Mouse (Mus musculus) ES-Bruce4 (cell line): ENCODE measurements around the gene Psen1. TPM values are rescaled to one million over a fixed set of nuclear protein-coding genes. Genes with fewer than 3 reads are reported as not detected.

Experiments
- H3K27ac ChIP-seq: 2 replicates; pipeline ENCODE4 v1.5.1; 2012; ENCODE audit warnings: low read length, inconsistent platforms; ENCODE audit not compliant: insufficient read depth
- H3K27me3 ChIP-seq: 2 replicates; pipeline ENCODE4 v1.6.1; 2012; ENCODE audit warnings: mild to moderate bottlenecking, low read length, inconsistent platforms; ENCODE audit not compliant: control insufficient read depth, poor library complexity, insufficient read depth, severe bottlenecking
- H3K36me3 ChIP-seq: 2 replicates; pipeline ENCODE4 v1.6.1; 2012; ENCODE audit warnings: inconsistent platforms, mild to moderate bottlenecking, low read length, moderate library complexity; ENCODE audit not compliant: control insufficient read depth, poor library complexity, insufficient read depth, severe bottlenecking
- H3K4me1 ChIP-seq: one replicate; pipeline ENCODE4 v1.8.1; 2011; ENCODE audit warnings: low read length; ENCODE audit not compliant: control insufficient read depth, insufficient read depth
- H3K4me3 ChIP-seq: 2 replicates; pipeline ENCODE4 v1.5.1; 2011; ENCODE audit warnings: low read depth, mild to moderate bottlenecking, low read length
- H3K9ac ChIP-seq: 2 replicates; pipeline ENCODE4 v1.6.1; 2012; ENCODE audit warnings: low read depth, mild to moderate bottlenecking, inconsistent platforms; ENCODE audit not compliant: poor library complexity, severe bottlenecking
- H3K9me3 ChIP-seq: replicated peaks from 2 replicates; pipeline ENCODE4 v1.6.1; 2012; ENCODE audit warnings: mild to moderate bottlenecking, low read length, inconsistent platforms; ENCODE audit not compliant: control insufficient read depth, poor library complexity, insufficient read depth, severe bottlenecking
- CTCF ChIP-seq: IDR thresholded peaks from one replicate; pipeline ENCODE4 v1.8.1; 2011; ENCODE audit warnings: low read depth, low read length
- EP300 ChIP-seq: IDR thresholded peaks from 2 replicates; pipeline ENCODE4 v1.6.1; 2011; ENCODE audit warnings: low read depth, low read length; ENCODE audit not compliant: insufficient read depth
- POLR2A ChIP-seq: IDR thresholded peaks from one replicate; pipeline ENCODE4 v1.8.1; 2011; ENCODE audit warnings: low read length; ENCODE audit not compliant: insufficient read depth
- polyA plus RNA-seq: library from polyadenylated mRNA; stranded (reverse); fragments of >200 nt; gene quantifications from 2 replicates; pipeline ENCODE4 v1.2.4, GENCODE M21; 2011; ENCODE audit warnings: low read depth; ENCODE audit not compliant: missing spikeins, insufficient read depth, insufficient read length

Gene Psen1
- polyA plus RNA-seq, 1 experiment, result 49.5 TPM

DNA sequence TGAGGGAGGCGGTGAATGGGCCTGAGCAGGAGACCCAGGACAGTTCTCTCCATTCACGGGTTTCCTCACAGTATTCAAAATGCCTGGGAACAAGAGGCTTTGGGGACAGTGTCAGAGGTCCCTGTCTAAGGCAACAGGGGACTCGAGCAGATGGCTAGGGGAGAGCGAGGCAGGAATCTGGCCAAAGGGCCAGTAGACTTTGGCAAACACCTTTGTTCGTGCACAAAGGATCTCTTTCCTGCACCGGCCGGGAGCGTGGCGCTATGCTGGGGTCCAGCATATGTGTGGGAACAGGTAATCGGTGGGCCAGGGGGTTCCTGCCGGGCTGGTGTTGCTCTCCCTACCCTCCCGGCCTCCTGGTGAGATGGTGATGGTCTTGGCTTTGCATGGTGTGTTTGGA, 87.7 kb downstream of the Psen1 start:
- H3K9me3 ChIP-seq, result no peaks in the 10 kb centered on the region
- no peak overlapping the region for H3K27ac ChIP-seq
- H3K4me1 ChIP-seq, result no peaks in the 10 kb centered on the region
- H3K36me3 ChIP-seq, result no peaks in the 10 kb centered on the region
- no peaks in the 10 kb centered on the region for H3K27me3 ChIP-seq
- no peak for TF ChIP-seq POLR2A
- no peak for TF ChIP-seq EP300
- TF ChIP-seq CTCF, result no peak
- H3K9ac ChIP-seq, result no peak overlapping the region
- H3K4me3 ChIP-seq, result no peak overlapping the region

DNA sequence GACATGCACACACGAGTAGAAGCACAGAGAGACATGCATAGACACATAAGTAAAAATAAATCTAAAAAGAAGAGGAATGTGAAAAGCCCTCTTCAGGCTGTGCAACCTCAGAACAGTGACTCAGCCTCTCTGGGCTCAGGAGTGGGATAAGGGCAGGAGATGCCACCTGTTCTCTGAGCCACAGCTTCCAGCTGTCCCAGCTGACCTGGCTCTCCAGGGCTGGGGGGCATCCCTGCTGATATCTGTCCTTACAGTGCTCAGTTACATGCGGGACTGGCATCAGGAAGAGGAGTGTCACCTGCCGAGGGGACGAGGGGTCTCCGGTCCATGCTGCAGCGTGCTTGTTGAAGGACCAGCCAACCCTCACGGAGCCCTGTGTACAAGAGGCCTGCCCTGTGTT, 88.8 kb downstream of the Psen1 start:
- no peak for TF ChIP-seq EP300
- TF ChIP-seq CTCF, result no peak
- no peak for TF ChIP-seq POLR2A
- no peak overlapping the region for H3K27ac ChIP-seq
- H3K9me3 ChIP-seq, result no peaks in the 10 kb centered on the region
- H3K4me3 ChIP-seq, result no peak overlapping the region
- H3K27me3 ChIP-seq, result no peaks in the 10 kb centered on the region
- no peak overlapping the region for H3K9ac ChIP-seq
- H3K36me3 ChIP-seq, result no peaks in the 10 kb centered on the region
- H3K4me1 ChIP-seq, result no peaks in the 10 kb centered on the region

DNA sequence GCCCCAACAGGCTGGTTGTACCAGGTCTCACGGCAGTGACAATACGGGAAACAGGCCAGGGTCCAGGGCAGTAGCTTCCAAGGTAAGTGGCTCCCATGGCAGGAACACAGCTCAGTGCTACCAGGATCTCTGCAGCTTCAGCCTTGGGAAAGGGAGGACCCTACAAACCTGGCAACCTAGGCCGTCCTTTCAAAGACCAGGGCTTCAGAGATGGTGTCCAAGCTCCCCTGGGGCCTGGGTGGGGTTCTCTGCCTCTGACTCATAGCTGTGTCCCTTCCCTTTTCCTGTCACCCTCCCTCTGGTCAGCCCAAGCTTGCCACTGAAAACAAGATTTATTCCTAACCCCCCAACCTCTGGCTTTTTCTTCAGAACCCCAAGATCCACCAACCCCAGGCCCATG, 92.2 kb downstream of the Psen1 start:
- Histone ChIP-seq H3K9me3 (no peaks in the 10 kb centered on the region), H3K27ac (no peak overlapping the region), H3K4me3 (no peak overlapping the region), H3K36me3 (no peaks in the 10 kb centered on the region), H3K4me1 (no peaks in the 10 kb centered on the region), H3K9ac (no peak overlapping the region), H3K27me3 (no peaks in the 10 kb centered on the region)
- TF ChIP-seq POLR2A (no peak), EP300 (no peak), CTCF (no peak)

DNA sequence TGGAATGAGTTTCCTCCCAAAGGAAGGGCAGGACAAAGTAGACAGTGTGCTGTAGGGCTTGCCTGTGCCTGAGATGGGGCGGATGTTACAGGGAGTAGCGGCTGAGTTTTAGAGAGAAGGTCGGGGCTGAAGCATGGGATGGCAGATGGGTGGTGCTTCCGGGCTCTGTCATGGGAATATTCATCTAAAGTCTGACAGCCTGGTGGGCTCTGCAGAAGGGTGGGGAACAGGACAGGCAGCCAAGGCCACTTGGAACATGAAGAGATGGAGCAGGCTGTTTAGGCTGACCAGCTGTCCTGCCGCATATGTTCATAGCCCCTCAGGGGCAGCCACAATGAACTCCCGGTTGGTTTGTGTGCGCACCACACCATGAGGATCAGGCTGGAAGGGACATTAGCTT, 93.3 kb downstream of the Psen1 start:
- Histone ChIP-seq H3K27ac (no peak overlapping the region), H3K4me3 (no peak overlapping the region), H3K9ac (no peak overlapping the region), H3K27me3 (no peaks in the 10 kb centered on the region), H3K36me3 (no peaks in the 10 kb centered on the region), H3K4me1 (no peaks in the 10 kb centered on the region), H3K9me3 (no peaks in the 10 kb centered on the region)
- TF ChIP-seq EP300, result no peak
- TF ChIP-seq POLR2A, result no peak
- TF ChIP-seq CTCF, result no peak

DNA sequence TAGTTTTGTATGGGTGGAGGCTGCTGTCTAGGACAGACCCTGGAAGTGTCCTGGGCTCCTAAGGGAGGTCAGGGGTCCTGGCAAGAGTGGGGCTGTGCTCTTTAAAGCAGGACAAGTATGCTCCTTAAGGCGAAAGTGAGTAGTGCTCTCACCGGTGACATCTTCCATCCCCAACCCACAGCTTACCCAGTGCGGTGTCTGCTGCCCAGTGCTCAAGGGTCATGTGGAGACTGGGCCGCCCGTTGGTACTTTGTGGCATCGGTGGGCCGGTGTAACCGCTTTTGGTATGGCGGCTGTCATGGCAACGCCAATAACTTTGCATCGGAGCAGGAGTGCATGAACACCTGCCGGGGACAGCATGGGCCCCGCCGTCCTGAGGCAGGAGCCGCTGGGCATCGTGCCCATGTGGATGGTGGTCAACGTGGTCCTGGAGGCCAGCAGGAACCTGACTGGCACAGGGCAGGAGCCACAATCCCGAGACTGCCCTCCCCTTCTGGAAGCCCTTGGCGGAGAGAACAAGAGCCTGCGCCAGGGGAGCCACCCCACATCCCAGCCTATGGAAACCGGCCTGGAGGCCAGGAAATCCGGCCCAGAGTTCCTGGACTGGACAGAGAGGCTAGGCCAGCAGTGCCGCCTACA, 93.8 kb downstream of the Psen1 start:
- Histone ChIP-seq H3K27me3 (no peaks in the 10 kb centered on the region), H3K4me3 (peak overlapping the region; percentile 57), H3K9me3 (no peaks in the 10 kb centered on the region), H3K36me3 (no peaks in the 10 kb centered on the region), H3K9ac (no peak overlapping the region), H3K4me1 (no peaks in the 10 kb centered on the region), H3K27ac (no peak overlapping the region)
- no peak for TF ChIP-seq POLR2A
- no peak for TF ChIP-seq CTCF

DNA sequence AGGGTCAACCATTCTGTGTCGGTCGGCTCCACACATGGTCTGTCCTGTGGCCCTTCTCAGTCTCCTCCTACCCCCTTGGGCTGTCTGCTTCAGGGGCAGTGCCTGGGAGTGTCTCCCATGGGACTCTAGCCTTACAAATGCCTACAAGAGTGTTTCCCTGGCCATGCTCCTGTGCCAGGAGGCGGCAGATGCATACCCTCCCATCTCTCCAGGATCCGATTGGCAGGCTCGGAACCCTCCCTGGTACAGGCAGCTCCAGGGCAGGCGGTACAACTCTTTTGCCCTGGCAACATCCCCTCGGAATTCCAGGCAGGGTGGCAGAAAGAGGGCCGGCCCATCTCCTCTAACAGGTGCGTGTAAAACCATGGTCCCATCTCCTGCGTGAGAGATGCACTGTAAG, 94.7 kb downstream of the Psen1 start:
- TF ChIP-seq POLR2A (no peak), EP300 (no peak), CTCF (no peak)
- Histone ChIP-seq H3K27ac (no peak overlapping the region), H3K9me3 (no peaks in the 10 kb centered on the region), H3K4me1 (no peaks in the 10 kb centered on the region), H3K27me3 (no peaks in the 10 kb centered on the region), H3K36me3 (no peaks in the 10 kb centered on the region), H3K4me3 (no peak overlapping the region), H3K9ac (no peak overlapping the region)

Other genes starting within 250 kb of the Psen1 start
- 0.81 TPM in 1 of 2 replicates, not detected in the other for gene Dpf3, start 200.4 kb upstream of the Psen1 start, polyA plus RNA-seq
- 125 and 134 TPM in 2 replicates for gene Dcaf4, start 167.7 kb upstream of the Psen1 start, polyA plus RNA-seq
- 37.7 and 38.0 TPM in 2 replicates for gene Zfyve1, start 90.9 kb upstream of the Psen1 start, polyA plus RNA-seq
- gene Rbm25, start 56.9 kb upstream of the Psen1 start, polyA plus RNA-seq, result 370 and 372 TPM in 2 replicates
- 0.67 and 0.85 TPM in 2 replicates for gene Papln, start 75.5 kb downstream of the Psen1 start, polyA plus RNA-seq
- gene Numb, start 233.8 kb downstream of the Psen1 start, polyA plus RNA-seq, result 43.5 and 47.3 TPM in 2 replicates